Mouse (Mus musculus): ENCODE data around the gene Ccdc13. TPM values are rescaled to one million over a fixed set of nuclear protein-coding genes. Genes with fewer than 3 reads are reported as not detected.

Gene Ccdc13
- under 1 TPM in 1 of 2 experiments, not detected in 1; 0.36 TPM for total RNA-seq (2021)
- long read RNA-seq, experiment 1: 0 reads
- long read RNA-seq, experiment 2: 0 reads

DNA sequence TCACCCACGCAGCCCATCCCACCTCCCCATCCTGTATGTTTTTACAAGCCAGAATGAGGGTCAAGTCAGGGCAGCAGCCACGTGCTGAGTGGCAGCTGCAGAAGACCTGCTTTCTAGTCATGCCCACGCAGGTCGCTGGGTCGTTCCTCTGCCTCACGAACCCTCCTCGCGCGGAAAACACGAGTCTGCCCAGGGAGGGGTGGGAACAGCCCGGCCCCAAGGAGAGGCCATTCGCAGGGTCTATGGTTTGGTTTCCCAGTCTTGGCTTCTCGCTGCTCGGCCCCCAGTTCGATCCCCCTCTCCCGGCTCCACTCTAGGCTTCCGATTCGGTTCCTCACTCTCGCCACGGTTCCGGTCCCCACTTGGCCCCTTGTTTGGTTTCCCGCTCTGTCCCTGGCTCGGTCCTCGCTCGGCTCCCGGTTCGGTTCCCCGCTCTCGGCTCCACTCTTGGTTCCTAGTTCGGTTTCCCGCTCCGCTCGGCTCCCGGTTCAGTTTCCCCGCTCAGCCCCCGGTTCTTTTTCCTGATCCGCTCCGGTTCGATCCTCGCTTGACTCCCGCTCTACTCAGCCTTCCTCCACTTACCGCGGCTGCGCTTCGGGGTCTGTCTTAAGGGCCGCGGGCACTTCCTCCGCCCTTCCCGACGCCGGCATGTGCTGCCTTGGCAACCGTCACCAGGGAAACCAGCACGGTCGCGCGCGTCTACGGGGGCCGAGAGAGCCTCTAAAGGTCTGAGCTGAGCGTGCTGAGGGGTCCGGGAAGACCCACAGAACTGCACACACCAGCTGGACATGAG, at the start of gene Ccdc13:
Gene Ccdc13, minus strand, starts transcription at position 633 of the 793 bp plus-strand sequence.
- peak; percentile 74 to 82 for DNase-seq

DNA sequence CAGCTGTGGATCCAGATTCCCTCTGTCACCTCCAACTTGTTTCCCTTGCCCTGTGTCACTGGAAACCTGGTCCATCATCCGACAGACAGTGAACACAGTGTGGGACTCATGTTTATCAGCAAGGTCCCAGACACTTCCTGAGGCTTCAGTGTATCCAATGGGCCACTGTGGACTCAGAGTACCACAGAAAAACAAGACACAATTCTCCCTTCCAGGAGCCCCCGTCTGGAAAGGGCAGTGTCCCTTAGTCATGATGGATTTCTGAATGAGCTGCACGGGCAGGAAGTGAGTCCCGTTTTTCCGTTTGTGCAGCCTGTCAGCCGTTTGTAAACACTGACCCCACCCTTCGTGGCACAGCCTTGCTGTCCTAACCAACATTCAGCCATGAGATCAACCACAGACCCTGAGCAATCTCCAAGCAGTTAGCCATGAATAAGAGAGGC, 42.8 kb upstream of the Ccdc13 start:
- peak in 1 of 2 experiments; percentile 64 for DNase-seq

DNA sequence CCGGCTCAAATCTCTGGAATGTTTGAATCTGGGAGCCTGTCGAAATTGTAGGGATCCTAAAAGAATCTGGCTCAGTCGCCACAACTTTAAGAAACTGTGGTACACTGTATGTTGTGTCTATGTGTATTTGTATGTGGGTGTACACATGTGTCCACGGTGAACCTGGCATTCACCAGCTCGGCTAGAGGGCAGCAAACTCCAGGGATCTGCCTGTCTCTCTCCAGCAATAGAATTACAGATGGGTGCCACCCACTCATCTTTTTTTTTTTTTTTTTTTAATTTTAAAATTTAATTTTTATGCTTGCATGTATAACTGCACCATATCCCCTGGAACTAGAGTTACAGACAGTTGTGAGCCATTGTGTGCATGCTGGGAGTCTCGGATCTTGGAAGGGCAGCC, 42.0 kb upstream of the Ccdc13 start:
- DNase-seq: no peak

DNA sequence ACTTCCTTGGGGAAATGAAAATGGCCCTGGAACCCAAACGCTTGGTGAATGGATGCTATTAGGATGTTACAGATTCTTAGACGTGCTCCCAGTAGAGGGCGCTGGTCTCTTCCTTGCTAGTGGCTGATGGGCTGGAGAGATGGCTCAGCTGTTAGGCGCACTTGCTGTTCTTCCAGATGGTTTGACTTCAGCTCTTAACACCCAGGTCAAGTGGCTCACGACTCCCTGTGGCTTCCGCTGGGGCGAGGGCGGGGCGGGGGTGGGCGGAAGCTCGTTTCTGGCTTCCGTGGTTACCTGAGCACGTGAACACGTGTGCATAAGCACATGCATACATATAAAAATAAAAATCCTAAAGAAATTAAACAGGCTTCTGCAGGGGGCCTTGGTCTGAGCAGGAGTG, 41.6 kb upstream of the Ccdc13 start:
- peak; percentile 82 to 87 for DNase-seq

DNA sequence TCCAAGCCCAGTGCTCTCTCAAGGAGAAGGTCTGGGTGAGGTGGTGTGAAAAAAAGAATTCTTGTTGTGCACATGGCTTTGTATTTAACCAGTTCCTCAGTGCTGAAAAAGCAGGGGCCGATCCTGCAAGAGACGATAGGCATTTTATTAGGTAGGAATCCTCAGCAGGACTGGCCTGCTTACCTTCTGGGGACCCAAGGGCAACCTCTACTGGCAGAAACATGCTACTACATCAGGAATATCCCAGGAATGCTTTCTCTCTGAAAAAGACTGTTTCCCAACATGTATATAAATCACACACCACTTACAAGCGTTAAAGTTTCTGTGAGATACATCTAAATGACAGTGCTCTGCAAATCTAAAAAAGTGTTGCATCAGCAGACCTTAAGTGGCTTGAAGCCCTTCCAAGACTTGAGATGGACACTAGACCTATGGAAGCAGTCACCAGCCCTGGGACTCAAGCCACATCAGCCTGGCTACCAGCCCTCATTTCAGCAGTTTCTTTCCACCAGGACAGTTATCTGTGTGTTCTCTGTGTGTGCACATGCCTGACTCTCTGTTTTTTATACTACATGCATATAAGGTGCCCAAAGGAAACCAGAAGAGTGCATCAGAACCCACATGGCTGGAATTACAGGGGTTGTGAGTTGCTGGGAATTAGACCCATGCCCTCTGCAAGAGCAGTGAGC, 37.9 kb upstream of the Ccdc13 start:
- peak; percentile 60 to 82 for DNase-seq

DNA sequence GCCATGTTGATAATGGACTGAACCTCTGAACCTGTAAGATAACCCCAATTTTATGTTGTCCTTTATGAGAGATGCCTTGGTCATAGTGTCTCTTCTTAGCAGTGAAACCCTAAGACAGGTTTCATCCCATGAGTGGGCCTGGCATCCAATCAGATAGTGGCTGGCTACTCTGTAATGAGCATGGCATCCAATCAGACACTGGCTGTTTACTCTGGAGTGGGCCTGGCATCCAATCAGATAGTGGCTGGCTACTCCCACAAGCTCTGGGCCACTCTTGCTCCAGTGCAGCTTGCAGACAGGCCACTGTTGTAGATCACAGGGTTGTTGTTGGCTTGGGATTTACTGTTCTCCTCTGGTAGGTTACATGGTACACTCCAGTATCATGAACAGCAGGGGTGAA, 34.3 kb upstream of the Ccdc13 start:
- DNase-seq: no peak

DNA sequence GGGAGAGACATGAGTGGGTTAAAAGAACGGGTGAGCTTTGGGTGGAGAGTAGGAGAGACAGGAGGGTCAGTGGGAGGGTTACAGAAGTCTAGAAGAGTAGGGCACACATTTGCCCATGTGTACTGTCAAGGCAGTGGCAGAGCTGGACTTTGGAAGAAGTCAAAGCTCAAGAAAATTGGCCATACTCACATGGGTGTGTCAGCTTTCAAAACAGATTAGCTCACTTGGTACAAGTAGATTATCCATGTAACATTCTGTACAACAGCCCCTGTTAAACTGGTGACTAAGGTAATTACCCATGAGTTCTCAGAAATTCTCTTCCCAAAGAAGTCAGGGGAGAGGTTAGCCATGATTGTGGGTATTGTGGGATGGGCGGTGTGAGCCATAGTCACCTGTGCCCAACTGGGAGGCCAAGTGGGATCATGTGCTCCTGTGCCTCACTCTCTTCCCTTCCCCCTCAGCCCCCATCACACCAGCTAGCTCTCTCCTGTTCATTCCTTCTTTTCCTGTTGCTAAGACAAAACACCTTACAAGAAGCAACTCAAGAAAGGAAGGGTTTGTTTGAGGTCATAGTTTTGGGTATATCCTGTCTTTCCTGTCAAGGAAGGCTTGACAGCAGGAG, 32.9 kb upstream of the Ccdc13 start:
- DNase-seq: no peak

DNA sequence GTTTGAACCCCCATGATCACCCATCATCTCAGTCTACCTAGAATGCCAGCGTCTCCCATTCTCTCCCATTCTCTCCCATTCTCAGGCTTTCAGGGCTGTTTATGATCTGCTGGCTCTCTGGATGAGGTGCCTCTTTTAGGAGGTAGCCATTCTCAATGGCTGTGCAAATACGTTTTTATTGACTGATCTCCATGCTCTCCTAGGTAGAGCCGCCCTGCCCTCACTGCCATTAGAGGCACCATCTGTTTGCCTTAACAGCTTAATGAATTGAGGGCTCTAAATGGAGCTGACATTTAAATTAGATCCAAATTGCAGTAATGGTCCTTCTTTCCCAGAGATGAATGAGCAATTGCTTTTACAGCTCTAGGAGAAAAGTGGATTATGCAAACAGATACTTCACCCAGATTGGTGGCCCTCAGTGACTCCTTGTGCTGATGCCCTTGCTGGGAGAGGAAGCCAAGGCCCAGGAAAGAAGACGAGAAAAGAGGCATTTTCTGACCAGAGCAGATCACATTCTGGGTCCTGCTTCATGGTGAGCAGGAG, 30.8 kb upstream of the Ccdc13 start:
- no peak for DNase-seq

DNA sequence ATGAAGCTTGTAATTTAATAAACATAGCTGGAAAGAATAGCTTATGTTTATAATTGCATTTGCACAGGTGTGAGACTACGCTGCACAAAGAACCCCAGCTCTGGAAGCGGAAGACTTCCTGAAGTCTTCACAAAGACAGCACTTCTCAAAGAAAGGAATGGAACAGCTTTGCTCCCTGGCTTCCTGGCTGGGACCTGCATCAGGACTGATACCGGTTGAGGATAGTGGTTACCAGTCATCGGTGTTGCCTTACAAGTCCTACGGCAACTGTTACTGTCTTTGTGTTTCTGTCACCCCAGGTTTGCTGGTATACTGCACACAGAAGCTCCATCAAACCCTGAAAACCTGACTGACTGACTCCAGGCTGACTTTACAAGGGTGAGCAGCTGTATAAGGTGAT, 30.2 kb upstream of the Ccdc13 start:
- DNase-seq: no peak

DNA sequence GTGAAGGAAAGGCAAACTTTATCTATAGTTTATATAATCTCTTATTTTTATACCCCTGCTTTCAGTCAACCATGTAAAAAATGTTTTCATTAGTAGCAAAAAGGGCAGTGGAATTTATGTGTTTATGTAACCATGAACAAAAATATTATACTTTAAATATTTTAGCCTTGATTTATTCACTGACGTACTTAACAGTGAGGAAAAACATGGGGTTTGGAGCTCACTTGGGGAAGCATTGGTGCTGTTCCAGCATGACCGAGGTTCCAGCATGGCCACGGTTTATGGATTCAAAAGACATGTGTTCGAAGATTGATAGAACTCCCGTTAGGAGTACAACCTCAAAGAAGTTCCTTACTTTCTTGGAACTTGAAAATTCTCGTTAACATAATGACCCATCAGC, 29.0 kb upstream of the Ccdc13 start:
- DNase-seq: no peak

DNA sequence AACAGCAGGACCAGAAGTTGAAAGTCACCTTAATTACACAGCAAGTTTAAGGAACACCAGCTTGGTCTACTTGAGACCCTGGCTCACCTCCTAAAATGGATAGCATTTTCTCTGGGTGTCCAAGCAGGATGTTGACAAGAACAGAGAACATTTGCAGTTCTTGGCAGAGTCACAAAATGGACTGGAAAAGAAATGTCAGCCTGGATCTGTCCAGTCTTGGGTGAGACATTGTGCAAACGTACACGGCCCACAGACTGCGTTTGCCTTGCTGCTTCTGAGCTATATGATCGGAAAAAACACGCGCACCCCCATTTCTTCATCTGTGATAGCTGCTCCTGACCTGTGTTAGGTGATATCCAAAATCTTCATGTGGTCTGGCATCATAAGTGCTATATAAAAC, 28.4 kb upstream of the Ccdc13 start:
- DNase-seq: peak; percentile 49 to 62

DNA sequence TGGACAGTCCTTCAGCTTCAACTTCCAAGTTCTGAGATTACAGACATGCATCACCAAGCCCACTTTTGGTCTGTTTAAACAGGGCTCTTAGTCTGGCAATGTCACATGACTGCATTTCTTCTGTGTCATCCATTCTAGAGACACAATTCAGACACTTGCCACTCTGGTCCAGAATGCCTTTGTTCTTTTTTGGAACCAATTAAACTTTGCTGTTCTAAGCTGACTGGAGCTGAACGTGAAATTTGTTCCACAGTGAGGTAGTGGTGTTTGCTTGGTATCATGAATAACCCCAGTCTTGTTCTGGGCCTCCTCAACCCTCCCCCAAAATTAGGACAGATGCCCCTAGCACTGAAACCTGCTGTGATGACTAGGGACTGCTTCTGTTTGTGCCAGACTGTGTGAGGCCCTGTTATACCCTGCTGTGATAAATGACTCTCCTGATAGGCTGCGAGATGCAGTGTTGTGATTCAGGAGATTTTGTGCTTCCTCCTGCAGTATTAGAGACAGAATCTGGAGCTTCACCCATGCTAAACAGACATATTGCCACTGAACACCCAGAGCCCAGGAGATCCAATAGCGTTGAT, 26.3 kb upstream of the Ccdc13 start:
- DNase-seq: no peak

DNA sequence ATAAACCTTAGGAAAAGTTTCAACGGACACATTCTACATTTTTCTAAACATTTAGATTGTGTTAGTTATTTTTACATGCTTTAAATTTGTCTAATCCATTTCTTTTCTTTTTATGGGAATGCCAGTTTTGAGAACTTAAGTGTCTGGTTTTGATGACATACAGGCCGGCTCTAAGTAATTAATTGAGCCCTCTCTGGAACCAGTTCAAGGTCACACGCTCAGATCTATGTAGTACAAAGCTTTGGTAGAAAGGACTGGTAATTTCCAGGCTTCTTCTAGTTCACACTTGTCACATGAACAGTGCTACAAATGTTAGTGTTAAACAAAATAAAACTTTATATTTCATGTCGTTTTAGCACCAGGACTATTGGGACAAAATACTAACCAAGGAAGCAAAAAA, 25.6 kb upstream of the Ccdc13 start:
- no peak for DNase-seq

DNA sequence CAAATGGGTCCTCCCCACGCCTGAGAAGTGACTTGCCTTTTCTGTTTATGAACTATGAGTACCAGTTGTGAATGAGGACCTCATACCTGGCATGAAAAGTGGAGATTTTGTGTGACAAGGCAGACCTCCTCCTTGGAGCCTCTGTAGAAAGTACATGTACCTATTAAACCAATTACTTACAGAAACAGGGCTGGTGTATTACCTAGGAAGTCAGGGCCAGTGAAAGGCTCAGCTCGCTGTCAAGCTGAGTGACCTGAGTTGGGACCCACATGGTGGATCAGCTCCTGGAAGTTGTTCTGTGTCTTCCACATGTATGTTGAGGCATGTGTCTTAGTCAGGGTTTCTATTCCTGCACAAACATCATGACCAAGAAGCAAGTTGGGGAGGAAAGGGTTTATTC, 21.7 kb upstream of the Ccdc13 start:
- no peak for DNase-seq

DNA sequence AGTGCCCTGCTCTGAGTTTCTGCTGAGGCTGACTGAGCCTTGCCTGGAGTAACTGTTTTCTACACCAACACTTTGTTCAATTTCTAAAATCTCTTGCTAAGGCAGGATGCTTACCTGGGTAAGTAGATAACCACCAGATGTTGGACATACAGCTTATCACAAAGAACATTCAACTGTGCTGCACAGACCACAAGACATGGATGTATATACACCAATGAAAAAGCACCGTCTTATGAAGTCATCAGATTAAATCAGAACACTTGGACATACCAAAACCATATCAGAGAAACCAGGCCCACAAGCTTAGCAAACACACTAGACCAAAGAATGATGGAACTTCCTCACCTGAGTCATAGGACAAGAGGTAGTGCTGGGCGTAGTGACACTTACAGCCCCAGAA, 20.1 kb upstream of the Ccdc13 start:
- DNase-seq: no peak

DNA sequence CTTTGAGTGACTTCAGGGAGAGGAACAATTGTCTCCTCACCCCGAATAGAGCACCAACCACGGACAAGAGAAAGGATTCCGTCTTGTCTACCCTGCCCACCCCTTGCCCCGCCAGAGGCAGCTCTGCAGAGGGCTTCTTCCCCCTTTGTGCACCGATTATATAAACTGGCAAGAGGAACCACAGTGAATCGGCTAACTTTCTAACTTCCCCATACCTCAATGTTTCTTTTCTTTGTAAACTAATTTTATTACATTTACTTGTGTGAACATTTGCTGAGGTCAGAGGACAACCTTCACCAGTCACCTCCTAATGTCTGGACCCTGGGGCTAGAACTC, 18.9 kb upstream of the Ccdc13 start, which contains the start of gene Higd1a:
Gene Higd1a, minus strand, starts transcription at position 210 of the 336 bp plus-strand sequence.
- DNase-seq: no peak

DNA sequence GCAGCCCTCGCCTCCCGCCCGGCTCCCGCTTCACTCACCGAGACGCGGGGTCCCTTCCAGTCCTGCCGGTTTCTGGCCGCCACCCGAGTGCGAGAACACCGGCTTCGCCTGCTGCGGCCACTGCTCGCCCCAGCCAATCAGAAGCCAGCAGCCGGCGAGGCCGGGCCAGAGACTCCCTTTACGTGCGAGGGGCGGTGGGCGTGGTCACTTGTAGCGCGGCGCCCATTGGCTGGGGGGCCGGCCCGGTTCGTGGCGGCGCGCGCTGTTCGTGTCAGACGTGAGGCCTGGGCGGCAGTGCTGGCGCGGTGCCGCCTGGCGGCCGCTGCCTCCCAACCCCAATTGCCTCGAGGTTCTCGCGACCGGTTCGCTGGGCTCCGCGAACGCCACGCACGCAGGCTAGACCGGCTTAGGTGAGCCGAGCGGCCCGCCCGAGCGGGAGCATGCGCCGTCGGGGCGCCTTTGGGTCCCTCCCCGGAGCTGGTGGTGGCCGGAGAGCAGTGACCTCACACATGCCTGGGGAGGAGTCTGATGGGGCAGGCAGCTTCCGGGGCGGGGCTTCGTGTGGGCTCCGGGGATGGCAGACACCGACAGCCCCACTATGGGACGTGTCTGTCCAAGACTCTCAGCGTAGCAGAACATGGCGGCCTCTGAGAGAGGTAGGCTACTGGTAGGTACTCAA, 18.4 kb upstream of the Ccdc13 start:
- peak; percentile 98 to 99 for DNase-seq

DNA sequence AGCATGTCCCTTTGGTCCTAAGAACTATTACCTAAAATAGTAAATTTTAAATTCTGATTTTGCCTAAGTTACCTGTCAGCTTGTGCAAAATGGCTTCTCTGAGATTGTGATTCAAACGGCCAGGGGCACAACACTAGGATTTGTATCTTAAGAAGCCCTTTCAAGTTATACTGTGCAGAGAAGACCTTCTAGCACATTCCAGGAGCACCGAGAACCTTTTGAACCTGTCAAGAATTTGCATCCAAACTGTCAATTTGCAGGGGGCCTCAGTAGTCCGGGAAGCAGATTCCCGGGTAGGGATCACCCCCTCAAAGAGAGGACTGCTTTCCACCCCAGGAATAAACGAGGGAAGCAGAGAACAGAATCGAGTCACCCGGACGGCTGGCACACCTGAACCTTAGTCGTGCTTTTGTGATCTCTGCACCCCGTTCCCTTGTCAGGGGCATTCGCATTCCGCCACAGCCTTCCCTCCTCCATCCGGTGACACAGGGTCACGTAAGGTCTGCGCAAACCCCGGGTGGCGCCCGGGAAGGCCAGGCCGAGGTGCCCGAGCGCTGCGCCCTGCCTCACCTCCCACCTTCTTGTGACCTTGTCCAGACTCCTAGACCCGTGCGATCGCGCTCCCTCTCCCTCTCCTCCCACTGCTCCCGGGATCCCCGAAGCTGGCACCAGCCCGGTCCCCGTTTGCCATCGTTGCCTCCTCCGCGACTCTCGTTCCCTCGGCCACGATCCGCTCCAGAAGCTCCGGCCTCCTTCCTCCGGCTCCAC, 17.6 kb upstream of the Ccdc13 start:
- no peak for DNase-seq

DNA sequence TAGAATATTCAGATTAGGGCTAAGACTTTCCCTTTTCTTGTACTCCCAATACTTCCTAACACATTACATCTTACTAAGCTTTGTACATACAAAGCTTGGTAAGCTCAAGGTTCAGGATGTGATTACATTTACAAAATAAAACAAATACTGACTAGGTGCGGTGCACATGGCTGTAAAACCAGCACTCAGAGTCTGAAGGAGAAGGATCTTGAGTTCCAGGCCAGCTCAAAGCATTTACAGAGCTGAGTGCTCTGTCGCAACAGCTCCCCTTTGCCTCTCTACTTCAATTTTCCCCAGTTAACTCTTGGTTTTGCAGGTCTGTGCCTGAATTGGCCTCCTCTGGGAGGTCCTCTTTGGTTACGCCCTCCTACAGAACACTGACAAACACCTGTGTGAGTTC, 15.0 kb upstream of the Ccdc13 start:
- DNase-seq: no peak

DNA sequence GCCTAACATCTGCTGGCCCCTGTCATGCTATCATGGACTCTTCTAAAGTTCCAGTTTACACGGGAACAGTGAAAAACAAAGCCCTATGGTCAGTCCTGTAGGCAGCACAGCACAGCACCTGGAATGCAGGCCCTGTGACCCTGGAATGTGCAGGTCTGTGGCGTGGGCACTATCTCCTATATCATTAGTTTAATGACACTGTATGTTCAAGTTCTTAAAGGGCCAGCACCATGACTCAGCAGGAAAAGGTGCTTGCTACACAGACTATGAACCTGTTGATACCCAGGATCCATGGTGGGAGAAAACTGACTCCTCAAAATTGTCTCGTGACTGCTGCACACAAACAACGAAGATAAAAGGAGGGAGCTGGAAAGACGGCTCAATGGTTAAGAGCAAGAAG, 8.6 kb upstream of the Ccdc13 start:
- no peak for DNase-seq

DNA sequence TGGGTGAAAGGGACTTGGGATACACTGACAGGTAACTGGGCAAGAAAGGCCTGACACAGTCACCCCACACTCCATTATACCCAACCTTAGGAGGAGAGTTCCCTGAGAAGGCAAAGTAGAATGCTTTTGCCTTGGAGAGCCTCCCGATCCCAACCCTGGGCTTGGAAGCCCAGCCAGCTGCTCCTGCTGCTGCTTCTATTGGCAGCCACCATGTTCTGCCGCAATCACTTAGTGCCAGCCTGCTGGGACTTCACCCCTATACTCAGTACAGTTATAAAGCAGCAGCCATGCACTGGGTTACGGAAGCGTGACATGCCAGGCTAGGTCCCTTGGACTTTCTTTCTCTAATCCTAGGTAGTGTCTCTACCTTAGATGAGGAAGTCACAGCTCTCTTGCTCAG, 7.9 kb upstream of the Ccdc13 start:
- peak in 1 of 2 experiments; percentile 12 for DNase-seq
